Comparison of ENCODE assay signal across 19 mouse cellular contexts in genomic region chr4:141014856-141015255, GRCm38 (mm10). TPM values are rescaled to one million over a fixed set of nuclear protein-coding genes. Genes with fewer than 3 reads are reported as not detected.
DNase-seq lines count a peak whose midpoint lies in the region; ATAC-seq and TF ChIP-seq lines count a peak whose summit lies in the region.
"Had no signal": no experiment of that assay in that cellular context is flagged by ENCODE, and none has a peak within 500 bp of the region (broad histone marks: within the 10 kb centered on the region; RNA-seq: fewer than 3 reads in every experiment).

No protein-coding gene starts in this region.

- H3K4me3 ChIP-seq in embryonic facial prominence, embryonic 12.5 days: no peak overlapping the region
- H3K4me3 ChIP-seq in embryonic facial prominence, embryonic 10.5 days: no peak overlapping the region
- no peak overlapping the region for H3K4me3 ChIP-seq in heart, adult 2 months
- no peak overlapping the region for H3K4me3 ChIP-seq in neural tube, embryonic 12.5 days
- no peak overlapping the region for H3K4me3 ChIP-seq in midbrain, embryonic 10.5 days
- H3K4me3 ChIP-seq: gastrocnemius, adult 2 months; heart, embryonic 15.5 days; hindbrain, embryonic 15.5 days had no signal

- H3K27me3 ChIP-seq in embryonic facial prominence, embryonic 12.5 days: no peaks in the 10 kb centered on the region
- no peaks in the 10 kb centered on the region for H3K27me3 ChIP-seq in embryonic facial prominence, embryonic 10.5 days (replicated peaks; ENCODE audit: low read depth, poor library complexity, severe bottlenecking)
- H3K27me3 ChIP-seq in heart, adult 2 months (ENCODE audit: control insufficient read depth, insufficient read depth, low read length): no peaks in the 10 kb centered on the region
- no peaks in the 10 kb centered on the region for H3K27me3 ChIP-seq in neural tube, embryonic 12.5 days (replicated peaks)
- no peaks in the 10 kb centered on the region for H3K27me3 ChIP-seq in midbrain, embryonic 10.5 days (ENCODE audit: low read depth, poor library complexity, severe bottlenecking)
- H3K27me3 ChIP-seq: heart, embryonic 15.5 days; hindbrain, embryonic 15.5 days had no signal

- H3K4me2 ChIP-seq in embryonic facial prominence, embryonic 12.5 days (replicated peaks): 0 out of 2 replicates have a peak overlapping the region, but pooled peaks have one; percentile 5
- H3K4me2 ChIP-seq in neural tube, embryonic 12.5 days (replicated peaks): no peak overlapping the region
- H3K4me2 ChIP-seq: heart, embryonic 11.5 days; heart, embryonic 15.5 days; hindbrain, embryonic 15.5 days had no signal

- intact Hi-C loops in heart, adult 2 months (cut with DNase I): no loop called here

- H3K27ac ChIP-seq in embryonic facial prominence, embryonic 12.5 days: 0 out of 2 replicates have a peak overlapping the region, but pooled peaks have one; percentile 17
- no peak overlapping the region; the same call in 1 of the 2 replicates for H3K27ac ChIP-seq in embryonic facial prominence, embryonic 10.5 days (replicated peaks)
- no peak overlapping the region for H3K27ac ChIP-seq in heart, adult 2 months
- H3K27ac ChIP-seq in neural tube, embryonic 12.5 days: no peak overlapping the region
- H3K27ac ChIP-seq in midbrain, embryonic 10.5 days (replicated peaks): no peak overlapping the region
- H3K27ac ChIP-seq: heart, embryonic 15.5 days; hindbrain, embryonic 15.5 days had no signal

- H3K4me1 ChIP-seq in embryonic facial prominence, embryonic 12.5 days: peaks cover 33% of the 10 kb centered on the region
- H3K4me1 ChIP-seq in embryonic facial prominence, embryonic 10.5 days: peaks cover 66% of the 10 kb centered on the region
- H3K4me1 ChIP-seq in heart, adult 2 months (ENCODE audit: control insufficient read depth, insufficient read depth, low read length): peaks cover 7% of the 10 kb centered on the region
- H3K4me1 ChIP-seq in neural tube, embryonic 12.5 days: peaks cover 45% of the 10 kb centered on the region
- H3K4me1 ChIP-seq in midbrain, embryonic 10.5 days: peaks cover 47% of the 10 kb centered on the region

- H3K9ac ChIP-seq in embryonic facial prominence, embryonic 12.5 days: no peak overlapping the region
- H3K9ac ChIP-seq in heart, adult 2 months (ENCODE audit: low read depth, low read length): no peak overlapping the region
- H3K9ac ChIP-seq in neural tube, embryonic 12.5 days: 0 out of 2 replicates have a peak overlapping the region, but pooled peaks have one; percentile 3
- H3K9ac ChIP-seq: heart, embryonic 15.5 days; hindbrain, embryonic 15.5 days had no signal

- H3K9me3 ChIP-seq in embryonic facial prominence, embryonic 12.5 days: no peaks in the 10 kb centered on the region
- no peaks in the 10 kb centered on the region for H3K9me3 ChIP-seq in embryonic facial prominence, embryonic 10.5 days
- no peaks in the 10 kb centered on the region for H3K9me3 ChIP-seq in neural tube, embryonic 12.5 days
- H3K9me3 ChIP-seq in midbrain, embryonic 10.5 days (replicated peaks): no peaks in the 10 kb centered on the region
- H3K9me3 ChIP-seq: heart, embryonic 15.5 days; hindbrain, embryonic 15.5 days had no signal

- no peak for ATAC-seq in embryonic facial prominence, embryonic 12.5 days (ENCODE audit: insufficient number of reproducible peaks, insufficient read depth, low FRiP score, low TSS enrichment)
- ATAC-seq in neural tube, embryonic 12.5 days (ENCODE audit: low FRiP score, low read depth): no peak
- ATAC-seq: forebrain, embryonic 14.5 days; intestine, embryonic 16.5 days had no signal

- 95% methylated on average over 11 of the region's 11 CpGs for WGBS in embryonic facial prominence, embryonic 12.5 days
- 94% methylated on average over 11 of the region's 11 CpGs for WGBS in embryonic facial prominence, embryonic 10.5 days
- 89% methylated on average over 11 of the region's 11 CpGs for WGBS in heart, adult 2 months
- WGBS in neural tube, embryonic 12.5 days: 88% methylated on average over 11 of the region's 11 CpGs
- WGBS in midbrain, embryonic 10.5 days: 91% methylated on average over 11 of the region's 11 CpGs

- TF ChIP-seq POLR2A in heart, adult 2 months (IDR thresholded peaks at IDR 0.05; ENCODE audit: insufficient read depth, low read depth, low read length): no peak

- no peak for TF ChIP-seq CTCF in heart, adult 2 months (IDR thresholded peaks at IDR 0.05)

- H3K36me3 ChIP-seq in embryonic facial prominence, embryonic 12.5 days: peaks cover 63% of the 10 kb centered on the region
- H3K36me3 ChIP-seq in embryonic facial prominence, embryonic 10.5 days (replicated peaks): peaks cover 80% of the 10 kb centered on the region
- no peaks in the 10 kb centered on the region for H3K36me3 ChIP-seq in heart, adult 2 months (ENCODE audit: control insufficient read depth, insufficient read depth, low read length)
- peaks cover 71% of the 10 kb centered on the region for H3K36me3 ChIP-seq in neural tube, embryonic 12.5 days
- peaks cover 76% of the 10 kb centered on the region for H3K36me3 ChIP-seq in midbrain, embryonic 10.5 days

- H3K79me2 ChIP-seq in heart, adult 2 months (replicated peaks; ENCODE audit: control insufficient read depth, insufficient read depth, low read length): no peaks in the 10 kb centered on the region

- DNase-seq in embryonic facial prominence, embryonic 10.5 days (ENCODE audit: low spot score): no peak
- DNase-seq in heart, adult 11 months: peak; percentile 90
- DNase-seq in heart, adult 2 months: no peak
- DNase-seq in neural tube, embryonic 10.5 days (ENCODE audit: extremely low spot score, low spot score): no peak
- DNase-seq in midbrain, embryonic 10.5 days (ENCODE audit: low spot score): no peak
- DNase-seq: adrenal gland, postnatal 10 days; cerebellum, adult 11 months; cerebellum, adult 9-10 months; gastrocnemius, adult 2 months; gastrocnemius, postnatal 36 days had no signal

- TF ChIP-seq EP300 in heart, adult 2 months (IDR thresholded peaks at IDR 0.05; ENCODE audit: insufficient read depth, low read depth, low read length): no peak

RNA-seq across cellular contexts. Expression of gene Mfap2, which starts 4.6 kb away (rescaled TPM):
- 646 and 656 TPM in 2 replicates for polyA plus RNA-seq in embryonic facial prominence, embryonic 12.5 days (2016; fragmentation: Nextera tagmentation; extraction: Ambion mirVana)
- polyA plus RNA-seq in embryonic facial prominence, embryonic 10.5 days (2016; fragmentation: Nextera tagmentation; extraction: Ambion mirVana): 399 and 480 TPM in 2 replicates
- total RNA-seq in heart, adult 2 months (2021): 1 to 10 TPM; 3.1 TPM
- polyA plus RNA-seq in heart, adult 2 months (2012; rRNA removed): 12.2 and 17.6 TPM in 2 replicates
- polyA plus RNA-seq in neural tube, embryonic 12.5 days (2016; fragmentation: Nextera tagmentation; extraction: Ambion mirVana): 265 and 278 TPM in 2 replicates
- polyA plus RNA-seq in midbrain, embryonic 10.5 days (2016; fragmentation: Nextera tagmentation; extraction: Ambion mirVana): 260 and 321 TPM in 2 replicates
- total RNA-seq: hematopoietic stem cell, adult 5-6 weeks; MEL had no signal

RNA-seq across cellular contexts. Expression of gene Atp13a2, which starts 28.2 kb away (rescaled TPM):
- 56.1 and 63.3 TPM in 2 replicates for polyA plus RNA-seq in embryonic facial prominence, embryonic 12.5 days (2016; fragmentation: Nextera tagmentation; extraction: Ambion mirVana)
- 42.4 and 43.2 TPM in 2 replicates for polyA plus RNA-seq in embryonic facial prominence, embryonic 10.5 days (2016; fragmentation: Nextera tagmentation; extraction: Ambion mirVana)
- 10 to 100 TPM; 15.1 to 17.7 TPM for total RNA-seq in heart, adult 2 months (2021)
- 30.4 and 34.8 TPM in 2 replicates for polyA plus RNA-seq in heart, adult 2 months (2012; rRNA removed)
- polyA plus RNA-seq in neural tube, embryonic 12.5 days (2016; fragmentation: Nextera tagmentation; extraction: Ambion mirVana): 121 and 126 TPM in 2 replicates
- 42.5 and 56.5 TPM in 2 replicates for polyA plus RNA-seq in midbrain, embryonic 10.5 days (2016; fragmentation: Nextera tagmentation; extraction: Ambion mirVana)

RNA-seq across cellular contexts. Expression of gene Crocc, which starts 45.5 kb away (rescaled TPM):
- 13.2 TPM in 2 replicates for polyA plus RNA-seq in embryonic facial prominence, embryonic 12.5 days (2016; fragmentation: Nextera tagmentation; extraction: Ambion mirVana)
- polyA plus RNA-seq in embryonic facial prominence, embryonic 10.5 days (2016; fragmentation: Nextera tagmentation; extraction: Ambion mirVana): 11.0 and 11.3 TPM in 2 replicates
- total RNA-seq in heart, adult 2 months (2021): 1 to 10 TPM; 4.6 to 4.9 TPM
- polyA plus RNA-seq in heart, adult 2 months (2012; rRNA removed): 5.1 and 8.1 TPM in 2 replicates
- polyA plus RNA-seq in neural tube, embryonic 12.5 days (2016; fragmentation: Nextera tagmentation; extraction: Ambion mirVana): 11.7 and 12.8 TPM in 2 replicates
- polyA plus RNA-seq in midbrain, embryonic 10.5 days (2016; fragmentation: Nextera tagmentation; extraction: Ambion mirVana): 10.8 and 11.0 TPM in 2 replicates

RNA-seq across cellular contexts. Expression of gene Sdhb, which starts 53.9 kb away (rescaled TPM):
- polyA plus RNA-seq in embryonic facial prominence, embryonic 12.5 days (2016; fragmentation: Nextera tagmentation; extraction: Ambion mirVana): 388 and 392 TPM in 2 replicates
- polyA plus RNA-seq in embryonic facial prominence, embryonic 10.5 days (2016; fragmentation: Nextera tagmentation; extraction: Ambion mirVana): 432 and 438 TPM in 2 replicates
- total RNA-seq in heart, adult 2 months (2021): 1,000 to 10,000 TPM; 1,126 to 1,344 TPM
- polyA plus RNA-seq in heart, adult 2 months (2012; rRNA removed): 1,030 and 1,505 TPM in 2 replicates
- 403 and 410 TPM in 2 replicates for polyA plus RNA-seq in neural tube, embryonic 12.5 days (2016; fragmentation: Nextera tagmentation; extraction: Ambion mirVana)
- 429 and 455 TPM in 2 replicates for polyA plus RNA-seq in midbrain, embryonic 10.5 days (2016; fragmentation: Nextera tagmentation; extraction: Ambion mirVana)

Comparison
In these comparisons a context has a peak if more than half of its experiments do, and no peak if none do; other contexts are left out.
1. RNA of gene Mfap2, which starts 4.6 kb away (polyA plus RNA-seq): 646 to 656 TPM in embryonic facial prominence, embryonic 12.5 days, 399 to 480 TPM in embryonic facial prominence, embryonic 10.5 days, 265 to 278 TPM in neural tube, embryonic 12.5 days and 260 to 321 TPM in midbrain, embryonic 10.5 days; 12.2 to 17.6 TPM in heart, adult 2 months; every median in the first group is over 10 times any median in the second.